Mouse (Mus musculus) heart, embryonic 11.5 days (tissue): Measurements from ENCODE around the gene Golph3. TPM values are rescaled to one million over a fixed set of nuclear protein-coding genes. Genes with fewer than 3 reads are reported as not detected.

Experiments used
- ATAC-seq: fragments of 200-750 bp; cut with Nextera tagmentation; replicated peaks from 2 replicates; pipeline ENCODE4 v1.8.0; 2017; ENCODE audit warnings: moderate library complexity; ENCODE audit not compliant: insufficient number of reproducible peaks, low FRiP score, low TSS enrichment
- H3K27ac ChIP-seq: fragments of 300-500 bp; sonication (generic); 2 replicates; pipeline ENCODE4 v1.5.1; 2014; ENCODE audit warnings: mild to moderate bottlenecking, low read depth, low read length
- H3K27me3 ChIP-seq: fragments of 300-500 bp; sonication (generic); 2 replicates; pipeline ENCODE4 v1.6.1; 2014; ENCODE audit warnings: mild to moderate bottlenecking, low read length, mixed read lengths; ENCODE audit not compliant: control insufficient read depth, insufficient read depth
- H3K36me3 ChIP-seq: fragments of 300-500 bp; sonication (generic); 2 replicates; pipeline ENCODE4 v1.6.1; 2014; ENCODE audit warnings: mild to moderate bottlenecking, low read length, moderate library complexity, mixed read lengths; ENCODE audit not compliant: control insufficient read depth, insufficient read depth
- H3K4me1 ChIP-seq: fragments of 300-500 bp; sonication (generic); 2 replicates; pipeline ENCODE4 v1.6.1; 2014; ENCODE audit warnings: low read length; ENCODE audit not compliant: control insufficient read depth, insufficient read depth
- H3K4me2 ChIP-seq: fragments of 300-500 bp; sonication (generic); 2 replicates; pipeline ENCODE4 v1.6.1; 2014; ENCODE audit warnings: mild to moderate bottlenecking, moderate library complexity
- H3K4me3 ChIP-seq: fragments of 300-500 bp; sonication (generic); 2 replicates; pipeline ENCODE4 v1.5.1; 2014; ENCODE audit warnings: low read depth, low read length
- H3K9ac ChIP-seq: fragments of 300-500 bp; sonication (generic); 2 replicates; pipeline ENCODE4 v1.6.1; 2014; ENCODE audit warnings: mild to moderate bottlenecking, low read depth, low read length, moderate library complexity
- H3K9me3 ChIP-seq: fragments of 300-500 bp; sonication (generic); replicated peaks from 2 replicates; pipeline ENCODE4 v1.6.1; 2016; ENCODE audit warnings: low read length; ENCODE audit not compliant: control insufficient read depth
- WGBS: fragments of 180-500 bp; shearing (Covaris S2); extraction: QIAGEN DNeasy Blood & Tissue Kit; methylation state at CpG from one replicate; pipeline ENCODE4 v1.1.7; 2014; ENCODE audit not compliant: insufficient replicate concordance; 5-methylcytosine and 5-hydroxymethylcytosine counted together
- polyA plus RNA-seq: library from polyadenylated mRNA; unstranded; fragments of >200 nt; fragmentation: Nextera tagmentation; extraction: Ambion mirVana; gene quantifications from 2 replicates; pipeline ENCODE4 v1.2.1, GENCODE M21; 2014

The Golph3 gene
- polyA plus RNA-seq, 1 experiment from 2014 or later, result 85.8 TPM

GRCm38 (mm10) chr15:12340536-12341400 is 19.5 kb downstream of the Golph3 start:
- Histone ChIP-seq H3K9ac (no peak overlapping the region), H3K27ac (no peak overlapping the region), H3K4me2 (no peak overlapping the region), H3K9me3 (no peaks in the 10 kb centered on the region), H3K27me3 (no peaks in the 10 kb centered on the region), H3K36me3 (no peaks in the 10 kb centered on the region; the same call in 1 of the 2 replicates), H3K4me1 (peaks cover 5% of the 10 kb centered on the region; the same call in 1 of the 2 replicates), H3K4me3 (no peak overlapping the region)
- ATAC-seq, result no peak
- WGBS, result 68% methylated on average over 5 of the region's 5 CpGs

- Histone ChIP-seq H3K4me3 (no peak overlapping the region), H3K9me3 (no peaks in the 10 kb centered on the region), H3K4me2 (no peak overlapping the region), H3K27ac (peak overlapping the region; percentile 18; the same call in 1 of the 2 replicates), H3K27me3 (no peaks in the 10 kb centered on the region), H3K9ac (no peak overlapping the region), H3K4me1 (peaks cover 5% of the 10 kb centered on the region; the same call in 1 of the 2 replicates), H3K36me3 (no peaks in the 10 kb centered on the region; the same call in 1 of the 2 replicates)
- WGBS, result 46% methylated on average over 4 of the region's 4 CpGs
- no peak for ATAC-seq
Measured at GRCm38 (mm10) chr15:12341401-12341758, 20.1 kb downstream of the Golph3 start.

GRCm38 (mm10) chr15:12346916-12347315 is 25.7 kb downstream of the Golph3 start:
- H3K27me3 ChIP-seq, result no peaks in the 10 kb centered on the region
- ATAC-seq, result no peak
- no peak overlapping the region for H3K9ac ChIP-seq
- H3K27ac ChIP-seq, result no peak overlapping the region
- H3K4me3 ChIP-seq, result no peak overlapping the region
- no peaks in the 10 kb centered on the region; the same call in 1 of the 2 replicates for H3K36me3 ChIP-seq
- no peak overlapping the region for H3K4me2 ChIP-seq
- 90% methylated on average over 3 of the region's 3 CpGs for WGBS
- no peaks in the 10 kb centered on the region for H3K9me3 ChIP-seq
- H3K4me1 ChIP-seq, result no peaks in the 10 kb centered on the region

GRCm38 (mm10) chr15:12348950-12349349 is 27.7 kb downstream of the Golph3 start:
- no peak overlapping the region for H3K4me3 ChIP-seq
- no peaks in the 10 kb centered on the region for H3K4me1 ChIP-seq
- H3K9ac ChIP-seq, result no peak overlapping the region
- 67% methylated on average over 3 of the region's 3 CpGs for WGBS
- peaks cover 8% of the 10 kb centered on the region for H3K36me3 ChIP-seq
- ATAC-seq, result no peak
- H3K27me3 ChIP-seq, result no peaks in the 10 kb centered on the region
- no peak overlapping the region for H3K27ac ChIP-seq
- no peaks in the 10 kb centered on the region for H3K9me3 ChIP-seq
- no peak overlapping the region for H3K4me2 ChIP-seq

DNA sequence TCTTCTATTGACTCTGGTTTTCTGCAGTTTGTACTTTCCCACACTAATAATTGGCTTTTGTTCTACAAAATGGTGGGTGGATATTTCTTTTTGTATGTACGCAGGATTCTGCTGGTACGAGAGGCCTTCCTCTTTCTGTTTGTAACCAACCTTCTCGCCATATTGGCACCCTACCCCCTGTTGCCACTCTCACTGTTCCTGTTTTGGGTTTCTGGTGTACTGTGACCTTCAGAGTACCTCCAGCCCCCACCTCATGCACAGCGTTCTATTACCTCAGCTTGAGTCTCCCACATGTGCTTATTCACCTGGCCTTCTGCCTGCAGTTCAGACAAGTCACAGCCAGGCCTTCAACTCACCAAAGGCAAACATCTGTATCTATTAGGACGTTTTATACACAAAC is 28.6 kb downstream of the Golph3 start:
- H3K4me3 ChIP-seq, result no peak overlapping the region
- no peak for ATAC-seq
- no peak overlapping the region for H3K9ac ChIP-seq
- H3K4me2 ChIP-seq, result no peak overlapping the region
- 89% methylated on average over 5 of the region's 5 CpGs for WGBS
- no peaks in the 10 kb centered on the region for H3K4me1 ChIP-seq
- no peaks in the 10 kb centered on the region for H3K9me3 ChIP-seq
- H3K27me3 ChIP-seq, result no peaks in the 10 kb centered on the region
- H3K36me3 ChIP-seq, result peaks cover 8% of the 10 kb centered on the region
- H3K27ac ChIP-seq, result no peak overlapping the region

- no peak overlapping the region for H3K4me3 ChIP-seq
Measured at GRCm38 (mm10) chr15:12351470-12351869, 30.2 kb downstream of the Golph3 start.

GRCm38 (mm10) chr15:12354281-12354810 is 33.1 kb downstream of the Golph3 start:
- no peak overlapping the region for H3K27ac ChIP-seq
- peaks cover 8% of the 10 kb centered on the region for H3K36me3 ChIP-seq
- H3K9me3 ChIP-seq, result no peaks in the 10 kb centered on the region
- no peak for ATAC-seq
- H3K4me3 ChIP-seq, result no peak overlapping the region
- H3K27me3 ChIP-seq, result no peaks in the 10 kb centered on the region
- H3K4me2 ChIP-seq, result no peak overlapping the region
- no peak overlapping the region for H3K9ac ChIP-seq
- 96% methylated on average over 2 of the region's 2 CpGs for WGBS
- no peaks in the 10 kb centered on the region for H3K4me1 ChIP-seq

More at GRCm38 (mm10) chr15:12351470-12351869, 30.2 kb downstream of the Golph3 start:
- WGBS, result 94% methylated on average over 7 of the region's 7 CpGs
- Histone ChIP-seq H3K36me3 (peaks cover 8% of the 10 kb centered on the region), H3K9ac (no peak overlapping the region), H3K27ac (no peak overlapping the region), H3K4me1 (no peaks in the 10 kb centered on the region), H3K4me2 (no peak overlapping the region), H3K27me3 (no peaks in the 10 kb centered on the region), H3K9me3 (no peaks in the 10 kb centered on the region)
- no peak for ATAC-seq

- Histone ChIP-seq H3K36me3 (peaks cover 8% of the 10 kb centered on the region), H3K9me3 (no peaks in the 10 kb centered on the region)
- 91% methylated on average over 6 of the region's 6 CpGs for WGBS
Measured at GRCm38 (mm10) chr15:12355261-12355660, 34.0 kb downstream of the Golph3 start.

More at GRCm38 (mm10) chr15:12355261-12355660, 34.0 kb downstream of the Golph3 start:
- H3K27ac ChIP-seq, result no peak overlapping the region
- ATAC-seq, result no peak
- H3K27me3 ChIP-seq, result no peaks in the 10 kb centered on the region
- no peak overlapping the region for H3K9ac ChIP-seq
- no peaks in the 10 kb centered on the region for H3K4me1 ChIP-seq
- no peak overlapping the region for H3K4me3 ChIP-seq
- no peak overlapping the region for H3K4me2 ChIP-seq
